11 mouse cellular contexts compared by ENCODE assay signal in genomic region chr15:13668193-13668592, GRCm38 (mm10).
DNase-seq lines count a peak whose midpoint lies in the region; ATAC-seq lines count a peak whose summit lies in the region.
"Had no signal": no experiment of that assay in that cellular context is flagged by ENCODE, and none has a peak within 500 bp of the region (broad histone marks: within the 10 kb centered on the region; RNA-seq: fewer than 3 reads in every experiment).

No protein-coding gene starts in this region.

- DNase-seq in Muller cell, postnatal 12 days (ENCODE audit: inconsistent ontology term), result peak; percentile 13
- DNase-seq in brain, adult 2 months (ENCODE audit: low read depth, low spot score), result peak; percentile 72
- DNase-seq in layer of hippocampus, postnatal 14 days (ENCODE audit: low spot score in 2 of 2), result peak; percentile 20 to 70
- peak; percentile 38 for DNase-seq in right cerebral cortex, adult 18-20 months
- no peak for DNase-seq in embryo, embryonic 11 days
- no peak for DNase-seq in adrenal gland, postnatal 36 days
- DNase-seq: adrenal gland, postnatal 14 days; heart, adult 11 months had no signal

- ATAC-seq in cerebellum, adult (ENCODE audit: insufficient number of reproducible peaks, low FRiP score, low TSS enrichment), result no peak
- ATAC-seq: CD4-positive, CD25-positive, alpha-beta regulatory T cell, adult 4 months; intestine, postnatal 0 days had no signal

Comparison
In these comparisons a context has a peak if more than half of its experiments do, and no peak if none do; other contexts are left out.
1. DNase-seq: peak in Muller cell, postnatal 12 days (single experiment), brain, adult 2 months (single experiment), layer of hippocampus, postnatal 14 days (2 of 2) and right cerebral cortex, adult 18-20 months (single experiment); none in embryo, embryonic 11 days (single experiment) and adrenal gland, postnatal 36 days (0 of 2).